Mouse (Mus musculus) limb, embryonic 13.5 days (tissue): ENCODE results near the gene Rhbdf2. TPM values are rescaled to one million over a fixed set of nuclear protein-coding genes. Genes with fewer than 3 reads are reported as not detected.
"Not testable (repeated sequence)": the region's sequence is repeated elsewhere in the genome, so short reads cannot be mapped to it uniquely, and the experiment has no call there.

Experiments
- ATAC-seq: fragments of 200-750 bp; cut with Nextera tagmentation; 2 replicates; pipeline ENCODE4 v1.8.0; 2017; ENCODE audit warnings: low read depth, moderate number of reproducible peaks, moderate TSS enrichment; ENCODE audit not compliant: low FRiP score
- H3K27ac ChIP-seq: fragments of 300-500 bp; sonication (generic); 2 replicates; pipeline ENCODE4 v1.5.1; 2015; ENCODE audit warnings: inconsistent platforms, mild to moderate bottlenecking, moderate library complexity
- H3K27me3 ChIP-seq: fragments of 300-500 bp; sonication (generic); 2 replicates; pipeline ENCODE4 v1.6.1; 2015; ENCODE audit warnings: mild to moderate bottlenecking, inconsistent platforms
- H3K36me3 ChIP-seq: fragments of 300-500 bp; sonication (generic); 2 replicates; pipeline ENCODE4 v1.6.1; 2015; ENCODE audit warnings: inconsistent platforms, mild to moderate bottlenecking, moderate library complexity
- H3K4me1 ChIP-seq: fragments of 300-500 bp; sonication (generic); 2 replicates; pipeline ENCODE4 v1.6.1; 2015; ENCODE audit warnings: inconsistent platforms
- H3K4me2 ChIP-seq: fragments of 300-500 bp; sonication (generic); replicated peaks from 2 replicates; pipeline ENCODE4 v1.6.1; 2015; ENCODE audit warnings: inconsistent platforms, mild to moderate bottlenecking, moderate library complexity
- H3K4me3 ChIP-seq: fragments of 300-500 bp; sonication (generic); 2 replicates; pipeline ENCODE4 v1.5.1; 2015; ENCODE audit warnings: moderate library complexity, mild to moderate bottlenecking, inconsistent platforms
- H3K9ac ChIP-seq: fragments of 300-500 bp; sonication (generic); 2 replicates; pipeline ENCODE4 v1.6.1; 2015; ENCODE audit warnings: mild to moderate bottlenecking, inconsistent platforms
- H3K9me3 ChIP-seq: fragments of 300-500 bp; sonication (generic); 2 replicates; pipeline ENCODE4 v1.6.1; 2016; ENCODE audit warnings: inconsistent platforms
- WGBS: fragments of 180-500 bp; shearing (Covaris S2); methylation state at CpG from one replicate; pipeline ENCODE4 v1.1.7; 2015; 5-methylcytosine and 5-hydroxymethylcytosine counted together
- polyA plus RNA-seq: library from polyadenylated mRNA; unstranded; fragments of >200 nt; fragmentation: Nextera tagmentation; extraction: Ambion mirVana; gene quantifications from 2 replicates; pipeline ENCODE4 v1.2.1, GENCODE M21; 2015

Rhbdf2 gene
- polyA plus RNA-seq, 1 experiment from 2014 or later = 5.1 TPM

DNA sequence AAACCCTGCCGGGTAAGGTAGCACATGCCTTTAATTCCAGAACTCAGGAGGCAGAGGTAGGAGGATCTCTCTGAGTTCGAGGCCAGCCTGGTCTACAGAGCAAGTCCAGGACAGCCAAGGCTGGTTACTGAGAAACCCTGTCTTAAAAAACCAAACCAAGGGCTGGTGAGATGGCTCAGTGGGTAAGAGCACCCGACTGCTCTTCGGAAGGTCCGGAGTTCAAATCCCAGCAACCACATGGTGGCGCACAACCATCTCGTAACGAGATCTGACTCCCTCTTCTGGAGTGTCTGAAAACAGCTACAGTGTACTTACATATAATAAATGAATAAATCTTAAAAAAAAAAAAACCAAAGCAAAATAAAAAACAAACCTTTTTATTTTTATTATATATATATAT is 9.8 kb upstream of the Rhbdf2 start:
- not testable (repeated sequence) for H3K9me3 ChIP-seq

DNA sequence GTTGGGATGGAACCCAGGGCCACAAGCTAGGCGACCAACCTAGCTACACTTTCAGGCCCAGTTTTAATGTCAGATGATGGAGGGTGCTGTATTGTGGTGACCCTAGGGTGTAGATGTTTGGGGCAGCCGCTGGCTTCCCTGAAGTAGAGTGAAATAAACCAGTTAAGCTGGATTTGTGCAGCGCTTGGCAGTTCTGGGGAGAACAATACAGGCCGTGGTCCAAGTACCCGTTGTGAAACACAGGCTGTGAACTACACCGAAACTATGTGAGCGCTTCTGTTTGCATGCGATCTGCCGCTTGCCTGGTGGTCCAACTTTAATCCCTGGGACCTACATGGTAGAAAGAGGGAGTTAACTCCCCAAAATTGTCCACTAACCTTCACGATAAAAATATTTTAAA is 6.1 kb upstream of the Rhbdf2 start:
- H3K4me2 ChIP-seq = no peak overlapping the region
- no peaks in the 10 kb centered on the region for H3K9me3 ChIP-seq
- no peaks in the 10 kb centered on the region for H3K36me3 ChIP-seq
- WGBS = 77% methylated on average over 10 of the region's 10 CpGs
- H3K4me3 ChIP-seq = no peak overlapping the region
- no peaks in the 10 kb centered on the region for H3K27me3 ChIP-seq
- peaks cover 5% of the 10 kb centered on the region; the same call in 1 of the 2 replicates for H3K4me1 ChIP-seq
- H3K27ac ChIP-seq = no peak overlapping the region
- no peak for ATAC-seq
- H3K9ac ChIP-seq = no peak overlapping the region

More for the DNA sequence above, 9.8 kb upstream of the Rhbdf2 start:
- 75% methylated on average over 8 of the region's 8 CpGs for WGBS
- not testable (repeated sequence) for H3K27ac ChIP-seq, H3K36me3 ChIP-seq, H3K4me3 ChIP-seq, H3K9ac ChIP-seq, H3K4me2 ChIP-seq, ATAC-seq, H3K4me1 ChIP-seq, H3K27me3 ChIP-seq

DNA sequence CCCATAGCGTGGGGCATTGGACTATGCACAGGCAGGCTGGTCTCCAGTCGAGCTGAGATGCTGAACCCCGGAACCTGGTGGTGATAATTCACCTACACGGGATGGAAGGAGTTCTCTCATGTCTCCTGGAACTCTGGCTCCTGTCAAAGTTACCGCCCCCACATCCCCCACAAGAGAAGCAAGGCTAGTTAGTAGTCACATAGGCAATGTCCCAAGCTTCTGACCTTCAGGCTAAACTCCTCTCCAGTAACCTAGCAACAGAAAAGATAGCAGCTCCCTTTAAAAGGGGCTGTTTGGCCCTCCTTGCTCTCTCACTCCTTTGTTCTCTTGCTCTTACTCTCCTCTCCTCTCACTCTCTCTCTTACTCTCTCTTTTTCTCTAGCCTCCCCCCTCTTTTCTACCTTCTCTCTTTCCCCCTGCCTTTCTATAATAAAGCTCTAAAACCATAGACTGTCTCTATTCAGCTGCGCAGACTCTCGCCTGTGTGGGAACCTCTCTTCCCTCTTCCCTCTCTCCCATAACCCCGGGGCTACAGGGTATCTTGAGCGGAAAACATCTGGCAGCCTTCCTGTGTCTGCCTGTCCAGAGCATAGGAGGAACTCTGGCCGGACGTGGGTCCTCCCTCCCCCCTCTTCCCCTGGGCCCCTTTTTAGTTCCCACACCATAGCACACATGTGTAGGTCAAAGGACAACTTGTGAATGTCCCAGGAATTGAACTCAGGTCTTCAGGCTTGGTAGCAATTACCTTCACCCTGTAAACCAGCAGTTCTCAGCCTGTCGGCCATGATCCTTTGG is 3.5 kb upstream of the Rhbdf2 start:
- Histone ChIP-seq H3K4me3 (no peak overlapping the region), H3K9ac (no peak overlapping the region), H3K27me3 (no peaks in the 10 kb centered on the region), H3K9me3 (no peaks in the 10 kb centered on the region), H3K27ac (no peak overlapping the region), H3K36me3 (no peaks in the 10 kb centered on the region), H3K4me1 (peaks cover 5% of the 10 kb centered on the region; the same call in 1 of the 2 replicates), H3K4me2 (no peak overlapping the region)
- WGBS = 31% methylated on average over 12 of the region's 12 CpGs
- no peak for ATAC-seq

DNA sequence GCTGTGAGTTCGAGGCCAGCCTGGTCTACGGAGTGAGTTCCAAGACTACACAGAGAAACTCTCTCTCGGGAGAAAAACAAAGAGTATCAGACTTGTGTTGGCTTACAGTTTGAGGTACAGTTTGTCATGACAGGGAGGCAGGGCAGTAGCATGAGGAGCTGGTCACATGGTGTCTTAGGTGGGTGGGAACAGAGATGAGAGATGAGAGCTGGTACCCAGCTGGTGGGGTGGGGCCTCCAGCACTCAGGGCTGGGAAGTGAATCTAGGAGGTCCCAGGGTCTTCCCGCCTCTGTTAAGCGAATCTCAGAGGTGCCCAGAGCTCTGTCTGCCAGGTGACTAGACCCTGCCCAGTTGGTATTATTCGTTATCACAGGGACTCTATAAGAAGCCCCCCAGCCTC is 2.7 kb upstream of the Rhbdf2 start:
- Histone ChIP-seq H3K27me3 (no peaks in the 10 kb centered on the region), H3K4me2 (no peak overlapping the region), H3K4me3 (no peak overlapping the region), H3K4me1 (peaks cover 6% of the 10 kb centered on the region), H3K9ac (no peak overlapping the region), H3K27ac (no peak overlapping the region), H3K9me3 (no peaks in the 10 kb centered on the region), H3K36me3 (no peaks in the 10 kb centered on the region)
- ATAC-seq = no peak
- 86% methylated on average over 6 of the region's 6 CpGs for WGBS

DNA sequence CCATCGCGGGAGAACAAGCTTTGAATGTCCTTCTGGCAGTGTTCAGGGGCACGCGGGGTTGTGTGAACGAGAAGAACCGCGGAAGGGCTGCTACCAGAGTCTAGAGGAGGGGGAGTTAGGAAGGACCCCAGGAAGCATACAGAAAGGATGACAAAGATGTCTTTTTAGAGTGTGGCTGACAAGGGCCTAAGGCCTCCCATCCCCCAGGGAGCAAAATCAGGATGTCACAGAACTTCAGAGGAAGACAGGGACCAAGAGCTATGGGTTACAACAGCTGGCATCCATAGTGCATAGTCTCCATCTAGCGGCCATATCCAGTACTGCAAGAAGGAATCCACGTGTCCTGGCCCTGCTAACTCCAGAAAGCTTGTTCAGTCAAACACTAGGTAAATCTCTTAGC is 1.9 kb upstream of the Rhbdf2 start:
- Histone ChIP-seq H3K4me3 (no peak overlapping the region), H3K4me2 (no peak overlapping the region), H3K9ac (no peak overlapping the region), H3K27ac (no peak overlapping the region), H3K36me3 (no peaks in the 10 kb centered on the region), H3K27me3 (no peaks in the 10 kb centered on the region), H3K4me1 (peaks cover 11% of the 10 kb centered on the region), H3K9me3 (no peaks in the 10 kb centered on the region)
- ATAC-seq = no peak
- 61% methylated on average over 9 of the region's 9 CpGs for WGBS

DNA sequence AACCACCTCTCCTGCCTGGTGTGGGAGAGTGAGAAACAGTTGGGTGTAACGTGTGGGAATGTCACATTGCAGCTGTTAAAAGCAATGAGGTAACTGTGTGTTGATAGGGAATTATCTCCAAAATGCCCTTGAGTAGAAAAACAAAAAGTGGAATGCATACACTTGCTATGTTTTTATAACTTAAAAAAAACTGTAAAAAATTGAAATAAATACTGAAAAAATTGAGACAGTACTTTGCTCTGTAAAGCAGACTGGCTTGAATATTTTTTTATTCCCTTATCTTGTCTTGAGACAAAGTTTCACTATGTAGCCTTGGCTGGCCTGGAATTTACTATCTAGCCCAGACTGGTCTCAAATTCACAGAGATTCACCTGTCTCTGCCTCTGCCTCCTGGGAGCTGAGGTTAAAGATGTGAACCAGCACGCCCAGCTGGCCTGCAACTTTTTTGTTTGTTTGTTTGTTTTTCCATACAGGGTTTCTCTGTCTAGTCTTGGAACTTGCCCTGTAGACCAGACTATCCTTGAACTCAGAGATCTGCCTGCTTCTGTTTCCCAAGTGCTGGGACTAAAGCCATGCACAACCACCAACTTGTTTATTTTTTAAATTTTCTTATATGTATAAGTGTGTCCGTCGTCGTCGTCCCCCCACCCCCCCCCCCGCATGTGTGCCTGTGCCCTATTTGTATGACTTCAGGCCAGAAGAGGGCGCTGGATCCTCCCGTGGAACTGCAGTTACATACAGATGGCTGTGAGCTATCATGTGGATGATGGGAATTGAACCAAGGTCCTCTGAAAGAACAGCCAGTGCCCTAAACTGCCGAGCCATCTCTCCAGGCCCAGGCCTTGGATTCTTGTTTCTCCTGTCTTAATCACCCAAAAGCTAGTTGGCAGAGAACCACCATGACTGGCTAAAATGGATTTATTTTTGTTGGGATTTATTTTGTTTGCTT is 527 bp upstream of the Rhbdf2 start:
- 39% methylated on average over 10 of the region's 10 CpGs for WGBS
- Histone ChIP-seq H3K4me1 (peaks cover 22% of the 10 kb centered on the region), H3K27ac (no peak overlapping the region), H3K36me3 (no peaks in the 10 kb centered on the region), H3K4me3 (no peak overlapping the region), H3K27me3 (peaks cover 11% of the 10 kb centered on the region), H3K4me2 (no peak overlapping the region), H3K9me3 (no peaks in the 10 kb centered on the region), H3K9ac (no peak overlapping the region)
- ATAC-seq = no peak

DNA sequence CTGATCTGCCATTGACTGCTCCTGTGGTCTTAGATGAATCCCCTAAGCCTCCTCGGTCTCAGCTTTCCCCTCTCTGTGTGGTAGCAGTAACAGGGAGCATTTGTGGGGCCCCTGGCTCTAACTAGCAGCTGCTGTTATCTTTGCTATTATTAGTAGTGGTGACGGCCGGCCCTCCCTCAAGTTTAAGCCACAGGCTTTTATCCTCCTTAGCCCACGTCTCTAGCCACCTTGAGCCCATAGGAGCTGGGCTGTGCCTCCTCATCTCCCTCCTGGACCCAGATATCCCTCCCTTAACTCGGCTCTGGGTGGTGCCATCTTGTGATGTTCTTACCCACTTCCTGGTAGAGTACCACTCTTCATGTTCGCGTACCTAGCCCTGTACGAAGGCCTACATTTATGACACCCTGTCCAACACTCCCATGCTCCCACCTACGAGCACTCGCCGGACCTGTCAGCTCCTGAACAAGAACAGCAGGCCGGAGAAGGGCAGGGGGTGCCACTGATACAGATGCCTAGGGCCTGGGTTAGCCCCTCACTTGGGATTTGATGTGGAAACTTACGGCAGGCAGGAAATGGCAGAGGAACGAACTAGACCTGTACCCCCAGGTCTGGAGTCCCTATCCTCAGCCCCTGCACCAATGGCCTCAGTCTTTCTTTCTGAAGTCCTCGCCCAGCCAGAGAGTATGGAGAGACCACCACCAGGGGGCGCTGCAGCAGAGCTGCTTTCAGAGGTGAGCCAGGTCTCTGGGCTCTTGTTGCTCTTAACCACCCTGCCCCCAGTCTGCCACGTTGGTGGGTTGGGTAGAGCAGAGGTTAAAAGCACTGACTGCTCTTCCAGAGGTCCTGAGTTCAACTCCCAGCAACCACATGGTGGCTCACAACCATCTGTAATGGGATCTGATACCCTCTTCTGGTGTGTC is 1.5 kb downstream of the Rhbdf2 start:
- peaks cover 37% of the 10 kb centered on the region for H3K4me1 ChIP-seq
- 73% methylated on average over 17 of the region's 17 CpGs for WGBS

DNA sequence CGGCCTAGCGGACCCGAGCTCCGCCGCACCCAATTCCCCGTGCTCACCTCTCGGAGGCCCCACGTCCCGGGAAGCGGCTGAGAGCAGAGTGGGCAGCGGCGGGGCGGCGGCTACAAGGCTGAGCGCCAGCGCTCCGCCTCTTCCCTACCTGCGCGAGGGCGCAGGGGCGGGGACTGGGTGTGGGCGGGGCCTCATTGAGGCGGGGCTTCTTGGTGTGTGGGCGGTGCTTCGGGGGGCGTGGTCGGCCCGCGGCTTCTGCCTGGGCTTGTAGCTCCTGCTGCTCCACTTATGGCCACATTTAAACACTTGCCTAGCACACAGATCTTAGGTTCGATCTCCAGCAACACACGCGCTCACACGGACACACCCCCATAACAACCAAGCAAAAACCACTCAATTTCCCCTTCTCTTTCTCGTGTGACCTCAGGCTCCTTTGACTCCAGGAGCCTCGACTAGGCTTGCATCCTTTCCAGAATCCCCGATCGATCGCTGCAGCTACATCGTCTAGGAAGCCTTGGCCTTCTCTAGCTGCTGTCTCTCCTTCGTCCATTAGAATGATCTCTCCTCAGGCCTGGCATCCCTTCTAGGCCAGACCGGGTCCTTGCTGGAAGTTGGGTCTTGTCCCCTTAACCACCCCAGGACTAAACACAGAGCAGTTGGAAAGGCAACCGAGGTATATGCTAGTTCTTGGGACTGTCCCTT is 2.5 kb downstream of the Rhbdf2 start:
- H3K4me1 ChIP-seq = peaks cover 46% of the 10 kb centered on the region
- H3K9me3 ChIP-seq = no peaks in the 10 kb centered on the region
- peak overlapping the region; percentile 72 for H3K4me3 ChIP-seq
- no peak overlapping the region for H3K27ac ChIP-seq
- H3K27me3 ChIP-seq = peaks cover 11% of the 10 kb centered on the region
- H3K36me3 ChIP-seq = no peaks in the 10 kb centered on the region
- H3K4me2 ChIP-seq = peak overlapping the region; percentile 94
- H3K9ac ChIP-seq = peak overlapping the region; percentile 78
- peak; percentile 75 for ATAC-seq
- 13% methylated on average over 42 of the region's 42 CpGs for WGBS

More for the DNA sequence above, 1.5 kb downstream of the Rhbdf2 start:
- Histone ChIP-seq H3K4me2 (no peak overlapping the region), H3K4me3 (no peak overlapping the region), H3K27ac (no peak overlapping the region), H3K27me3 (peaks cover 11% of the 10 kb centered on the region), H3K9ac (no peak overlapping the region), H3K9me3 (no peaks in the 10 kb centered on the region), H3K36me3 (no peaks in the 10 kb centered on the region)
- ATAC-seq = no peak

DNA sequence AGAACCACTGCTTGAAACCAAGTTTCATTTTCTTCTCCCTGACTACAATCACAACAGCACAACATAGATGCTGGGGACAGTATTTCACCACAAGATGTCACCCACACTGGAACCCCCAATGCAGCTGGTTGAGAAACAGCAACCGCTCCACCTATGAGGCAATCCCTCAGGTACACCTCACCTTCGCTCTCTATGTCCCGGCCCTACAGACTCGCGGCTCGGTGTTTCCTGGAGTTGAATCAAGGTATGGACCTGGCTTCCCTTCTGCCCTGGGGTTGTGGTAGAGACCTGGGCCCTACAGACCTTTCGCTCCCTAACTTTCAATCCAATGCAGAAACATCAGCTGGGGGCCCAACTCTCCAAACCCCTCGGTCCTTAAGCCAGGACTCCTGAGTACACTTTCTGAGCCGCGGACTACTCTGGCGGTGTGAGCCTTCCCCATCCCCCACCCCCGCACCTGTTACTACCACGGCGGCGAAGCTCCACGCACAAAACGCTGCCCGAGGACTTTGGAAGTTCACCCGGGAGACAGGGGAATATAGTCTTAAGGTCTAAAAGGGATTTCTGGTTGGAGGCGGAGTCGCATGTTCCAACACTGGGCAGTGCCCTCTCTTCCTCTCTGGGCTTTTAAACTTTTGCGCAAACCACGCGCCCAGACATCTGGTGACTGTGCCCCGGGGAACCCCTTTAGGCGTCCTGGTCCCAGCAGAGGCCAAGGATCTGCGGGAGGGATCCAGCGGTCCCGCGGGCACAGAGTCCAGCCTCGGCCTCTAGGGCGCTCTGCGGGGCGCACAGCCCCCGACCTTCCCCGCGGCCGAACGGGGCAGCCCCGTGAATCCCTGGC is 3.3 kb downstream of the Rhbdf2 start:
- Histone ChIP-seq H3K9me3 (no peaks in the 10 kb centered on the region), H3K9ac (peak overlapping the region; percentile 78), H3K4me3 (peak overlapping the region; percentile 72), H3K4me2 (peak overlapping the region; percentile 94), H3K36me3 (no peaks in the 10 kb centered on the region), H3K4me1 (peaks cover 54% of the 10 kb centered on the region), H3K27me3 (peaks cover 11% of the 10 kb centered on the region), H3K27ac (no peak overlapping the region)
- WGBS = 6% methylated on average over 40 of the region's 40 CpGs
- ATAC-seq = no peak

DNA sequence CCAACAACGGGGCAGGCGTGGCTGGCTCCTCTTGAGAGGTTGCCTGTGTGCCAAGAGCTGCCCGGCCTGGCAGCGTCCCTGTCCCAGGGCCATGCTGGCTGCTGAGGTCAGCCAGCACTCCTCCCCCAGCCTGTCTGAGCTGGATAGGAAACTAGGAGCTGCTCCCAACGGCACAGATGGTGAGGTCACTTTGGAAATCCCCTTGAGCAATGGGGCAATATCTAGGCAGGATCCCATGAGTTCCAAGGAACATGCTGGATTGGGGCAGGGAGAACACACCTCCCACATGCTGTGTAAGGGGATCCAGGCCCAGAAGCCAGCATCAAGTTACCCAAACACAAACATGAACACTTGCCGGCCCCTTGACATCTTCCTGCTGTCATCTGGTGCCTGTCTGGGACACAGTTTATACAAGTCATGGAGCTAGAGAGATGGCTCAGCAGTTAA is 5.5 kb downstream of the Rhbdf2 start:
- Histone ChIP-seq H3K27ac (no peak overlapping the region), H3K4me3 (no peak overlapping the region), H3K4me1 (peaks cover 74% of the 10 kb centered on the region), H3K9me3 (no peaks in the 10 kb centered on the region), H3K9ac (0 out of 2 replicates have a peak overlapping the region, but pooled peaks have one; percentile 31), H3K4me2 (no peak overlapping the region), H3K27me3 (peaks cover 11% of the 10 kb centered on the region), H3K36me3 (no peaks in the 10 kb centered on the region)
- WGBS = 32% methylated on average over 6 of the region's 6 CpGs
- no peak for ATAC-seq
